Mouse (Mus musculus) bone marrow, adult 2 months (tissue): Measurements from ENCODE around the gene Rmnd5a.

Experiments
- CTCF ChIP-seq: fragments of 200-500 bp; IDR thresholded peaks from 2 replicates; pipeline ENCODE4 v1.5.1; 2011; ENCODE audit warnings: low read length, control low read depth; ENCODE audit not compliant: control insufficient read depth, insufficient read depth
- POLR2A ChIP-seq: fragments of 200-500 bp; IDR thresholded peaks from 2 replicates; pipeline ENCODE4 v1.6.1; 2011; ENCODE audit warnings: low read depth, mild to moderate bottlenecking, control low read depth, low read length, borderline replicate concordance; ENCODE audit not compliant: control insufficient read depth

DNA sequence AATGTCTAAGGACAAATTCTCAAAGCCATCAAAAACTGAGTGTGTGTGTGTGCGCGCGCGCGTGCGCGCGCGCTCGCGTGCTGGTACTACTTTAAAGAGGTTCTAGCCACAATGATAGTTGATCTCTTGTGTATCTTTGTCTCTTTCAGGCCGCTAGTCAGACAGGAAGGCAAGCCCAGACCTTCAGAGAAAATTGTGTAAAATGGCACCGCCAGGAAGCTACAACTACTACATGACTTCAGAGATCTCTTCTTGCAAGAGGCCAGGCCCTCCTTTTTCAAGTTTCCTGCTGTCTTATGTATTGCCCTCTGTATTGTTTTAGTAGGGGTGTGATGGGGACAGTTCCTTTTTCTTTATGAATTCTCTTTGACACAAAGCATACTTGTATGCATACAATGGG, 63.7 kb downstream of the Rmnd5a start:
- TF ChIP-seq POLR2A (no peak), CTCF (no peak)
